Mouse (Mus musculus) stomach, embryonic 14.5 days (tissue): ENCODE data around the gene Arl3. TPM values are rescaled to one million over a fixed set of nuclear protein-coding genes. Genes with fewer than 3 reads are reported as not detected.
A peak's percentile ranks its signal among the peaks of the same experiment; 100 is the strongest.

Source experiments
- ATAC-seq: fragments of 200-750 bp; cut with Nextera tagmentation; 2 replicates; pipeline ENCODE4 v1.8.0; 2017; ENCODE audit warnings: low read depth, moderate TSS enrichment; ENCODE audit not compliant: insufficient number of reproducible peaks, insufficient read depth, low FRiP score
- H3K27ac ChIP-seq: fragments of 300-500 bp; sonication (generic); 2 replicates; pipeline ENCODE4 v1.5.1; 2014; ENCODE audit warnings: mild to moderate bottlenecking, low read length, moderate library complexity, mixed read lengths
- H3K27me3 ChIP-seq: fragments of 300-500 bp; sonication (generic); 2 replicates; pipeline ENCODE4 v1.6.1; 2014; ENCODE audit warnings: low read length, control low read depth, mixed read lengths; ENCODE audit not compliant: control insufficient read depth, insufficient read depth
- H3K36me3 ChIP-seq: fragments of 300-500 bp; sonication (generic); 2 replicates; pipeline ENCODE4 v1.6.1; 2014; ENCODE audit warnings: mild to moderate bottlenecking, control low read depth, low read length, moderate library complexity, mixed read lengths; ENCODE audit not compliant: control insufficient read depth, insufficient read depth
- H3K4me1 ChIP-seq: fragments of 300-500 bp; sonication (generic); 2 replicates; pipeline ENCODE4 v1.6.1; 2014; ENCODE audit warnings: low read length, control low read depth, mixed read lengths; ENCODE audit not compliant: control insufficient read depth, insufficient read depth
- H3K4me2 ChIP-seq: fragments of 300-500 bp; sonication (generic); replicated peaks from 2 replicates; pipeline ENCODE4 v1.6.1; 2014; ENCODE audit warnings: low read depth, low read length, control low read depth
- H3K4me3 ChIP-seq: fragments of 300-500 bp; sonication (generic); 2 replicates; pipeline ENCODE4 v1.5.1; 2014; ENCODE audit warnings: low read depth, low read length, control low read depth
- H3K9ac ChIP-seq: fragments of 300-500 bp; sonication (generic); replicated peaks from 2 replicates; pipeline ENCODE4 v1.6.1; 2014; ENCODE audit warnings: low read depth, mild to moderate bottlenecking, control low read depth, low read length, moderate library complexity, mixed read lengths
- H3K9me3 ChIP-seq: fragments of 300-500 bp; sonication (generic); 2 replicates; pipeline ENCODE4 v1.6.1; 2016; ENCODE audit warnings: low read depth, low read length, control low read depth; ENCODE audit not compliant: control insufficient read depth
- WGBS: fragments of 180-500 bp; shearing (Covaris S2); extraction: QIAGEN DNeasy Blood & Tissue Kit; methylation state at CpG from one replicate; pipeline ENCODE4 v1.1.7; 2014; 5-methylcytosine and 5-hydroxymethylcytosine counted together
- polyA plus RNA-seq: library from polyadenylated mRNA; unstranded; fragments of >200 nt; fragmentation: Nextera tagmentation; extraction: Ambion mirVana; gene quantifications from 2 replicates; pipeline ENCODE4 v1.2.1, GENCODE M21; 2014

Gene Arl3
- polyA plus RNA-seq, 1 experiment from 2014 or later, result 98.7 TPM

- peak overlapping the region; percentile 98 for H3K9ac ChIP-seq
- H3K4me3 ChIP-seq, result peak overlapping the region; percentile 95
- under 1% methylated on average over 46 of the region's 46 CpGs for WGBS
- peaks cover 27% of the 10 kb centered on the region; the same call in 1 of the 2 replicates for H3K4me1 ChIP-seq
- ATAC-seq, result no peak
- peak overlapping the region; percentile 90 for H3K4me2 ChIP-seq
- H3K27me3 ChIP-seq, result no peaks in the 10 kb centered on the region
- peak overlapping the region; percentile 100 for H3K27ac ChIP-seq
- H3K9me3 ChIP-seq, result no peaks in the 10 kb centered on the region
- peaks cover 13% of the 10 kb centered on the region for H3K36me3 ChIP-seq
Measured at GRCm38 (mm10) chr19:46502069-46502455, 70.9 kb downstream of the Arl3 start.

- ATAC-seq, result peak; percentile 34; the same call in 1 of the 2 replicates
- H3K9me3 ChIP-seq, result no peaks in the 10 kb centered on the region
- H3K27ac ChIP-seq, result peak within 1 kb of the TSS; percentile 100
- H3K9ac ChIP-seq, result peak within 1 kb of the TSS; percentile 98
- WGBS, result 0% methylated on average over 50 of the region's 64 CpGs
- H3K36me3 ChIP-seq, result peaks cover 9% of the 10 kb centered on the region; the same call in 1 of the 2 replicates
- H3K4me3 ChIP-seq, result peak within 1 kb of the TSS; percentile 95
- peaks cover 23% of the 10 kb centered on the region; the same call in 1 of the 2 replicates for H3K4me1 ChIP-seq
- no peaks in the 10 kb centered on the region for H3K27me3 ChIP-seq
- peak within 1 kb of the TSS; percentile 90 for H3K4me2 ChIP-seq
Measured at GRCm38 (mm10) chr19:46501401-46502068, 71.5 kb downstream of the Arl3 start, which contains the start of gene Trim8. Trim8 (plus strand) TSS chr19:46501702.

- ATAC-seq, result peak; percentile 0; the same call in 1 of the 2 replicates
Measured at GRCm38 (mm10) chr19:46500581-46501341, 72.2 kb downstream of the Arl3 start.

GRCm38 (mm10) chr19:46499836-46500580 is 73.0 kb downstream of the Arl3 start:
- Histone ChIP-seq H3K4me2 (peak overlapping the region; percentile 90), H3K27me3 (no peaks in the 10 kb centered on the region), H3K9me3 (no peaks in the 10 kb centered on the region), H3K4me3 (peak overlapping the region; percentile 95), H3K9ac (peak overlapping the region; percentile 98), H3K36me3 (no peaks in the 10 kb centered on the region), H3K27ac (peak overlapping the region; percentile 100), H3K4me1 (peaks cover 8% of the 10 kb centered on the region; the same call in 1 of the 2 replicates)
- whole genome bisulfite sequencing, result under 1% methylated on average over 51 of the region's 52 CpGs
- ATAC-seq, result peak; percentile 80

More at GRCm38 (mm10) chr19:46500581-46501341, 72.2 kb downstream of the Arl3 start:
- peak overlapping the region; percentile 90 for H3K4me2 ChIP-seq
- H3K9ac ChIP-seq, result peak overlapping the region; percentile 98
- no peaks in the 10 kb centered on the region for H3K27me3 ChIP-seq
- H3K4me1 ChIP-seq, result peaks cover 15% of the 10 kb centered on the region; the same call in 1 of the 2 replicates
- no peaks in the 10 kb centered on the region for H3K9me3 ChIP-seq
- peaks cover 2% of the 10 kb centered on the region; the same call in 1 of the 2 replicates for H3K36me3 ChIP-seq
- peak overlapping the region; percentile 95 for H3K4me3 ChIP-seq
- H3K27ac ChIP-seq, result peak overlapping the region; percentile 100
- WGBS, result under 1% methylated on average over 49 of the region's 50 CpGs

GRCm38 (mm10) chr19:46499539-46499835 is 73.5 kb downstream of the Arl3 start:
- no peak for ATAC-seq
- Histone ChIP-seq H3K4me3 (0 out of 2 replicates have a peak overlapping the region, but pooled peaks have one; percentile 1), H3K27ac (no peak overlapping the region; the same call in 1 of the 2 replicates), H3K9ac (no peak overlapping the region), H3K9me3 (no peaks in the 10 kb centered on the region), H3K4me1 (peaks cover 3% of the 10 kb centered on the region; the same call in 1 of the 2 replicates), H3K4me2 (peak overlapping the region; percentile 31; the same call in 1 of the 2 replicates), H3K36me3 (no peaks in the 10 kb centered on the region), H3K27me3 (no peaks in the 10 kb centered on the region)
- 2% methylated on average over 3 of the region's 3 CpGs for WGBS

- no peak overlapping the region for H3K9ac ChIP-seq
- WGBS, result 69% methylated on average over 2 of the region's 2 CpGs
- H3K9me3 ChIP-seq, result no peaks in the 10 kb centered on the region
- H3K4me2 ChIP-seq, result no peak overlapping the region
- H3K36me3 ChIP-seq, result no peaks in the 10 kb centered on the region
- no peaks in the 10 kb centered on the region for H3K4me1 ChIP-seq
- H3K4me3 ChIP-seq, result no peak overlapping the region
- no peak for ATAC-seq
- no peak overlapping the region for H3K27ac ChIP-seq
- no peaks in the 10 kb centered on the region for H3K27me3 ChIP-seq
Measured at GRCm38 (mm10) chr19:46497230-46497629, 75.8 kb downstream of the Arl3 start.

GRCm38 (mm10) chr19:46495136-46495535 is 77.9 kb downstream of the Arl3 start:
- WGBS, result 77% methylated on average over 8 of the region's 8 CpGs
- no peak overlapping the region for H3K4me3 ChIP-seq
- no peak overlapping the region for H3K4me2 ChIP-seq
- ATAC-seq, result no peak
- no peaks in the 10 kb centered on the region for H3K27me3 ChIP-seq
- peaks cover 3% of the 10 kb centered on the region for H3K4me1 ChIP-seq
- no peak overlapping the region for H3K9ac ChIP-seq
- H3K9me3 ChIP-seq, result no peaks in the 10 kb centered on the region
- H3K36me3 ChIP-seq, result no peaks in the 10 kb centered on the region
- no peak overlapping the region for H3K27ac ChIP-seq

- Histone ChIP-seq H3K4me2 (no peak overlapping the region), H3K4me3 (no peak overlapping the region), H3K4me1 (peaks cover 5% of the 10 kb centered on the region), H3K9ac (no peak overlapping the region), H3K27ac (no peak overlapping the region), H3K9me3 (no peaks in the 10 kb centered on the region), H3K36me3 (peaks cover 11% of the 10 kb centered on the region), H3K27me3 (no peaks in the 10 kb centered on the region)
- 5% methylated on average over 2 of the region's 2 CpGs for WGBS
- no peak for ATAC-seq
Measured at GRCm38 (mm10) chr19:46490634-46491033, 82.4 kb downstream of the Arl3 start.
